Mouse (Mus musculus) thymus, postnatal 36 days (tissue): ENCODE data around the gene Psmg4.

Experiments
- DNase-seq, 2 experiments: peaks; one replicate each; pipeline ENCODE4 v3.0.0; 2022; ENCODE audit warnings: mixed read lengths in 2 of 2

Gene Psmg4

DNA sequence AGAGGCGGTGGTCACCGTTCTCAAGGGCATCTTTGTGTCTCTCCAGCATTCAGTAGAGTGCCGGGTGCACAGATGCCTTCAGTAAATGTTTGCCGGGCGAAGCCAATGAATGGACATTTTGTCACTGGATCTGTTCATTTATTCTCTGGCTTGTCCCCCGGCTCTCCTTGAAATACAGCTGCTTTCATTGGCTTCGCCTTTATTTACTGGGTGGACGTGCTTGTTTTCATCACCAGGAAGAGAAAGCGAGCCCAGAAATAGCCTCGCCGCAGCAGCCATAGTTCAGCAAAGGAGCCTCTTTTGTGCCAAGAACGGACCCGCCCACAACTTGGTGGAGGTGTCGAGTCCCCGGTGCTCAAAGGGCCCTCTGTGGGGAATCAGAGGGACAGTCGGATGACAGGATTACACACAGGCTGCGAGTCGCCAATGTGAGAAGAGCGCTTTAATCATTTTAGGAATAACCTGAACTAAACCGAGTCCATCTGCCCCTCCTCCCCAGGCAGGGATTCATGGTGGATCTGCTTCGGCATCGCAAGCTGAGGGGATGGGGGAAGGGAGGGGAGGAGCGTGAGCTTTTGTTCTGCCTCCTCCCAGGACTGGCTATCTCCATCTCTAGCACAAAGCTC, 13.9 kb upstream of the Psmg4 start:
- DNase-seq = peak; percentile 57

DNA sequence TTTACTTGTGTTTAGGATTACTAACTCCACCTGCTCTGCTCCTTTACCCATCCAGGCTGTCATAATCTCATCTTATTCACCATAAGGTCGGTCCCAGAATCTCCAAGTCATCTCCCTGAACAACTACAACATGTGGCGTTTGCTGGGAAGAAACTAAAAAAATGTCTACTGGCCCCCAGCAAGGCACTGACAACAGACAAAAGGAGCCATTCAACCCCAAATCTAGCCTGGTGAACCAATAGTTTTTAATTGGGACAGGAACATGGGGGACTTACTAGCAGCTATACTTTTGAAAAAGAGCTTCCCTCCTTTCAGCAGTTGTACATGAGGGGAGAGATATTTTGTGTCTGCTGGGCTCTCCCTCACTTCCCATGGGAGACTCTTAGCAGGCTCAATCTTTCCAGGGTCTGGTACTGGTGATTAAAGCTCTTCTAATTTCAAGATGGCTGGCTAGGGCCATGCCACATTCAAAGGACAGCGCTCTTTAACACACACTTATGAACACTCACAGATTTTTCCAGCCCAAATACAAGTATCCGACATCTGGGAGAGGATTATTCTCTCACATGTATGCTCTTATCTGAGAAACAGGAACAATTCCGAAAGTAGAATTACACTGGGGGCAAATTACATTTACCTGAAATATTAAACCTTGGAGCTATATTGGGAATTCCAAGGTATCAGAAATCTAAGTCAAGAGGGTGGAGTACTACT, 13.1 kb upstream of the Psmg4 start:
- no peak for DNase-seq

DNA sequence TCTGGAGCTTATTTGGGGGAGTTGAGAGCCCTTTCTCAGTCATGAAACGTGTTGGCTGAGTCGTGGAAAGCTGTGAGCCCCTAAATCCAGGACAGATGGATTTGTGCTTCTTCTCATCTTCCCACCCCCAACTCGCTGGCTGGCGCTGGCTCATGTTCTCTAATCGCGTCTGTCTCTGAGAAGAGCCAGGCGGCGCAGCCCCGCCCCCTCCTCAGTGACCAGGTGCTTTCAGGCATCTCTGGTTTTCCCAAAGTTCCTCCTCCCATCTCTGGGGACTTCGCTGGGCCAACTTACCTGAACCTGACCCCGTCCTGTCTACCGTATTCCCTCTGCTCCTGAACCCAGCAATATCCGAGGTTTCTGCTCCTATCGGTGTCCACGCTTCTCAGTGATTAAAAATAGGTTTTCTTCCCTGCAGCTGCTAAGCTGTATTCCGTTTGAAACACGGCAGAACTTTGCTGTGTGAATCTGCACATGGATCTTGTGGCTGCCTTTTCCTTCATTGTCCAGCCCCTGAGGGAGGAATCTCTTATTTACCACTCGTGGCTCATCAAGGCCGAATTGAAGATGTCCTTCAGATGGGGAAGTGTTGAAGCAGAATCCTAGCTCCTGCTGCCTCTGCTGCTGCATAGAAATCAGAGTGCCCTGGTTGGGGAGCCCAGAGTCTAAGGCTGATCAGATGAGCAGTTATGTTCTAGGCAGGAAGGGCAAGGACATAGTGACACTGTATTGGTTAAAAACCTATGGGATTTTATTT, 12.3 kb upstream of the Psmg4 start:
- DNase-seq = no peak

DNA sequence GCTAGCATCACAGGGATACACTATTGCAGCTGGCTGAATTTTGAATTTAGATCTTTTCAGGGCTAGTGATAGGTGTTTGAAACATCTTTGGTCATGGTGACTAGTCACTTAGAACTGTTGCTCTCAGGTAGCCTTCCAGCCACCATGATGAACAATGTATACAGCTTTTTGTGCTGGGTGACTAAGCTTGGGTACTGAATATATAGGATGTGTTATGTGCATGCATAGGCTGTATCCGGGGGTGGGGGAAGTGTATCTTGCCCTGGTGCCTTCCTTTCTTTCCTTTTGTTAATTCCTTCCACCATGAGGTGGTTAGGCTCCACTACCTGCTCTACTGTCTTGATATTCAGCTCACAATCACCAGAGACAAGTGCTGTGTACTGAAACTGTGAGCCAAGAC, 11.3 kb upstream of the Psmg4 start:
- DNase-seq = no peak

DNA sequence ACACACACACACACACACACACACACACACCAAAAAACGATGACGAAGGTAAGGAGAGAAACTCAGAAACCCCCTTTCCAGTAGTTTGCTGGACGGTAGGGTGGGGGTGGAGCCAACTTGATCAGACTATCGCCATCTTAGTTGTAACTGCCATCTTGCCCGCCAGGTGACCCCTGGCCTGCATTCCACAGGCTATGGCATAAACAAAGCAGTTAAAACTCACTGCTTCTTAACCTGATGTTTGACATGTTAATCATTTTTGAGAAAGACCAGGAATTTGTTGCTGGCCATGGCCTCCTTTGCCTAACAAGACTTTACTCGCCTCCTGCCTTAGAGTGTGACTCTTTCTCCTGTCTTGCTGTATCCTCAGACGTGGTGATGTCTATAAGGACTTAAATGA, 10.1 kb upstream of the Psmg4 start:
- DNase-seq = no peak

DNA sequence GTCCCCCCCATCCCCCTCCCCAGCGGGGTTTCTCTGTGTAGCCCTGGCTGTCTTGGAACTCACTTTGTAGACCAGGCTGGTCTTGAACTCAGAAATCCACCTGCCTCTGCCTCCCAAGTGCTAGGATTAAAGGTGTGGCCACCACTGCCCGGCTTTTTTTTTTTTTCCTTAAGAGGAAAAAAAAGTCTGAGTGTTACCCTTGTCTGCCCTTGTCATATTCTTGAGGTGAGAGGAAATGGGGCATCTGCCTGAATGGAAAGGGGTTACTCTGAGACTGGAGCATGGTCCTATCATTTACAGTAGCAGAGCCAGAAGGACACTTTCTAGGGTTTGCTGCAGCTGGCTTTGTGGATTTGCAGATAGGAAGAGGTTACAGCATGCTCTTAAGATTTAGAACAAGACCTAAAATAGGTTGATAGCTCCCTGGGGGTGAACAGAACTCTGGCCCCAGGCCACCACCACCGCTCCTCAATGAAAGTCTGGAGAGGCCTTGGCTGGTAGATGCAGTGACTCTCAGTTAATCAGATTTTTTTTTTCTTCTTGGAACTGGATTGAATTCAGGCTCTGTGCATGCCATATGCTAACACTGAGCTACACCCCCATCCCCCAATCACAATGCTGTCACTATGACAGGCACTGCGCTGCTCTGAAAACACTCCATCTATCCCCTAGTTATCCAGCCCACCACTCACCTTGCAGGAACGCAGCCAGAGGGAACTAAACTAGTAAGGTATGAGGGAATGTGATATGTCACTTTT, 9.3 kb upstream of the Psmg4 start:
- DNase-seq = no peak

DNA sequence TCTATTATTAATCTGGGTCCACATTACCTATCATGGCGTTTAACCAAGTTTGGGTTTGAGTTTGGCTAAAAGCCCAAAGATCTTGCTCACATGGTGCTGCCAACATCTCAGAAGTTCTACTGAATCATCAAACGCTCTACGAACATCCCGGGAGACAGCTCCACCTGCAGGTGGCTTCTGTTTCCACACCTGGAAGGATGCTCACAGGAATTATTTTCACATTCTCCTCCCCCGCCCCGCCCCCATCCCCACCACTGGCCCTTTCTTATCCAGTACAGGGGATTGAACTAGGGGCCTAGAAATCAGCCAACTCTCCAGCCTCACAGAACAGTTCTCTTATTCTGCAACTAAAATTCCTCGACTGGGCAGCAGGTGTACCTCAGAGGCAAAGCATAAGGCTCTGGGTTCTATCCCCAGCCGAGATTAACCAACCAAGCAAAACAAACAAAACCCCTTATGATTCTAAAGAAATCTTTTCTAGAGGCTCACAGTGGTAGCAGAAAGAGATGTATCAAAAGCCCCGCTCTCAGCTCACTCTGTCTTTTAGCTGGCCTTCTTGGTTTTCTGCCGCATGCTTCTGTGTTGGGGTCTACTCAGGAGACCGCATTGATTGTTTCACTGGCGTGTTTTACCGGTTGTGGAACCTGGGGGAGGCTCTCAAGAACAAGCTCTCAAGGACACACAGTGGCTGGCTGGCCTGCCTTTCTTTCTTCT, 8.4 kb upstream of the Psmg4 start:
- peak; percentile 81 to 82 for DNase-seq

DNA sequence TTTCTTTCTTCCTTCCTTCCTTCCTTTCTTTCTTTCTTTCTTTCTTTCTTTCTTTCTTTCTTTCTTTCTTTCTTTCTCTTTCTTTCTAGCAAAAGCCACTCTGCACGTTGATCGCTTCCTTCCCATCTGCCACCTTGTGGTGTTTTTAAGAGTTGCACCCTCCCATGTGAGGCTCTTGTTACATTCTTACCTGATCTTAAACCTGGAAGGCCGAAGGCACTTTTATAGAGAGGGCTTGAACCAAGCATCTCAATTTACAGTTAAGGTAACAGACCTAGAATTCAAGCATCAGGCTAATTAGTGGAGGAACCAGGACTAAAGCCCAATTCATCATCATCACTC, 7.9 kb upstream of the Psmg4 start:
- peak; percentile 58 to 67 for DNase-seq

DNA sequence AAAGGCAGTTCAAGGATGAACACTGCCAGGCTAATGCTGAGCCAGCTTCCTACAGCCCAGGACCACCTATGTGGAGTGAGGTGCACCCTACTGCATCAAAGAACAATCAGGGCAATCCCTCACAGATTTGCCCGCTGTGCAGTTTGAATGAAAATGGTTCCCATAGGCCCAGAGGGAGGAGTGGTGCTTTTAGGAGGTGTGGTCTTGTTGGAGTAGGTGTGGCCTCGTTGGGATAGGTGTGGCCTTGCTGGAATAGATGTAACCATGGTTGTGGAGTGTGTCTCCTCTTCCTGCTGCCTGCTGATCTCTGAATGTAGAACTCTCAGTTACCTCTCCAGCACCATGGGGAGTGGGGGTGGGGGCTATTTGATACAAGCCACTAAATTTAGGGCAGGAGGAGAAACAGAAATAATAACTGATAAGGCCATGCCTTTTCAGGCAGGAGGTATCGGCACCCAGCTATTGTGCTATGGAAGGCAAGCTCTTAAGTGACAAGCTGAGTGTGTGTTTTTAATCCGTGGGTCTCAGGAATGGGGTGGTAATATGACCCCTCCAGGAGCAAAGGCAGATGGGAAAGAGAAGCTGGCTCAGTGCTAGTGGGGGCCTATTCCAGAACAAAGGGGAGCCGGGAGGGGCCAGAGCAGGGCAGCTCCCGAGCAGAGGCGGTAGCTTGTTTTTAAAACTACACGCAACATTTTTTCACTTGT, 6.5 kb upstream of the Psmg4 start:
- no peak for DNase-seq

DNA sequence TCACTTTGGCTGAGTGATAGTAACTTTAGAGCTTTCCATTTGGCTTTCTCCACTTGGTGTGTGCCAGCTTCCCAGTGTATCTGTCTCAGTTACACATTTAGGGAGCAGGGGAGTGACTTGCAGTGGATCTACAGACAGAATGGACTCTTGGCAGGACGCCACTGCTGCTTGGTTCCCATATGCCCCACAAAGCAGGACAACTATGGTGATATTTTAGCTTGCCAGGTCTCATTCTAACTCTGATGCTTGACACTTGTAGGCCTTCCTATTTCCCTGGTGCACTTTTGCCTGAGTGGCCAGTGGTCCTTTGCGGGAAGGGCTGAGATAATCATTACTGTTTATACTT, 6.0 kb upstream of the Psmg4 start:
- DNase-seq = no peak

DNA sequence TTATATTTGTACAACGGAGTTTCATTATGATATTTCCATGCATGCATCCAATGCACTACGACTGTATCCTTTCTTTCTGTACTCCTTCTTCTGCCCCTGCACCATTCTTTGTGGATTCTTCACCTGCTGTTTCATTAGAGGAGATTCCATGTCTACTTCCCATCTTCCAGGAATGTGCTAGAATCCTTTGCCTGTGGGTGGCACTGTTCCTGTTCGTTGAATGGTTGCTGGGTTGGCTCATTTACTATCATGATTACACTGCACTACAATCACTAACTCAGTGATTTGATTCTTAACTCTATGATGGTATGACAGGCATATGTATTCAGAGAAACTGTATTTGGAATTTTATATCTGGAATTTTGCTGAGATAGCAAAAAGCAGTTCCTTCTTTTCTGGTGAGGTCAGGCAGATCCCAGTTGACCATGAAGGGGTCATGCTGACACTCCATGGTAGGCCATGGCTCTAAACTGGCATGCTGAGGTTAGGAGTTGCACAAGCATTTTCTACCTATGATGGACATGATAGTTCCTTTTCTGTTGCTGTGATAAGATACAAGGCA, 5.1 kb upstream of the Psmg4 start:
- no peak for DNase-seq

DNA sequence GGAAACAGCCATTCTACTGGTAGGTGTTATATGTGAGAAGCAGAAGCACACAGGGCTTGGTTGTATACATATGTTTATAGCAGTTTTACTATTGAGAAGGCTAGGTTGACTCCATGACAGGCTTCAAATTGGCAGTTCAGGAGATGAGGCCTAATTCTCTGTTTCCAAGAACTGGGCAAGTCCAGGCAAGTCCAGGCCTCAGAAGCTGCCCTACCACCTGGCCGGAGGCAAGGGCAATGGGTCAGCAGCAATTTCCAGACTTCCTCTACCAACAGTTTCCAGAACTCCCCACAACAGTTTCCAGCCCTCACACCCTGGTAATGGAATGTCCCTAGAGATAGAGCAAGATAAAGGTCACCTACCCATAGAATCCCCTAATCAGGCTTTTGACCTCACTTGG, 2.8 kb upstream of the Psmg4 start:
- DNase-seq = no peak

DNA sequence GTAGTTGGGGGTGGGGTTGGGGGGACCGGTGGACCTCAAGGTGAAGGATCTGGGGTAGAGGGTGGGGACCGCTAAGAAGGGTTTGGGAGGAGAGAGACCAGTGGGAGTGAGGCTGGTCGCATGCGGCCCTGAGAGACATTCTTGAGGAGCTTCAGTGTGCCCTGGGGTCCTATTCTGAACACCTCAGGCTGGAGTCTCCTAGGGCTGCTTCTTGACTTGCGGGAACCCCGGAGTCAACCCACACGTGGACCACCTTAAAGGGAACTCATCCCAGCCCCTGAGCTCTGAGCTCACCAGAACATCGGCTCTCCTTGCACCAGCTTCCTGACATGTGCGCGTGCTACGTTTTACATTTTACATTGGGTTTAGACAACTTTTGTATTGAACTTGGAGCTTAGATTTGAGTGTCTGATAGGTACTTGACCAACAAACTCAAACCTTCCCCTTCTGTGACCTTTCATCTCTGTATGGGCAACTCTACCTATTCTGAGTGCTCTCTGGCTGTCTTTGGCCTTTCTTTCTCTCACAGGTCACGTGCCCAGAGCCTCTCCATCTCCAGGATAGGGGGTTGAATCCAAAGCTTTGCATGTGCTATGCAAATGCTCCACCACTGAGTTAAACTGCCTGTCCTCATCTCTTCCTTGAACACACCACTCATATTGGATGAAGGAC, 676 bp downstream of the Psmg4 start:
- no peak for DNase-seq

DNA sequence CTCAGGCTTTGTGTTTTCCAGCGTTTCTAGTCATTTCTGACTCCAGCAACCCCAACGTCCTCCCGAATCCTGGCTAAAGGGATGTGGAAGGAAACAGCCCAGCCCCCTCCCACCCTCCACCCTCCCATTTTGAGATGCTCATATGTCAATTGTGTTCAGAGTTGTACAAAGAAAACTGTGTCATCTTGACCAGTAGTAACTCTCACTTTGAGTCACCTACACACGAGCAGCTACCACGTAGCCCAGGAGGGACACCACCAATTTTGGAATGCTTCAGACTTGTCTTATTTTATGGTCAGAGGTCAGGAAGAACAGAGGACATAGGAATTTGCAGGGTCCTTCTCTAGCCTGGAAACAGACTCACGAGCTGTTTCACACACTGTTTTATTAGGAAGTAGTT, 11.3 kb downstream of the Psmg4 start:
- no peak for DNase-seq

DNA sequence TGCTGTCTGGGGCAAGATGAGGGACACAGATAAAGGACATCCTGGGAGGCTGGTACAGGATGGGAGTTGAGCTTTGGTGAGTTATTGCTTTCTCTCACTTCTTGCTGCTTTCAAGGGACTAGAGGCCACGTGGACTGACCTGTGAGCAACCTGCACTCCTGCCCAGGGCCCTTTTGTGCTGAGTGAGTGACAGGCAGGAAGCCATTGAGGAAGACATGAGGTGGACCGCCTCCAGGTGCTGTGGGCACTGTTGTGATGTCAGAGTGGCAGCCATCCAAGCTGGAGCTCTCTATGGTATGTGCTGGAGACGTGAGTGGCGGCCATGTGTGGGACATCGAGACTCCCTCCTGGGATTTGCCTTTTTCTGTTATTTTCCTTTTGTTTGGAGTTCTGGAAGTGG, 18.9 kb downstream of the Psmg4 start:
- DNase-seq = no peak

DNA sequence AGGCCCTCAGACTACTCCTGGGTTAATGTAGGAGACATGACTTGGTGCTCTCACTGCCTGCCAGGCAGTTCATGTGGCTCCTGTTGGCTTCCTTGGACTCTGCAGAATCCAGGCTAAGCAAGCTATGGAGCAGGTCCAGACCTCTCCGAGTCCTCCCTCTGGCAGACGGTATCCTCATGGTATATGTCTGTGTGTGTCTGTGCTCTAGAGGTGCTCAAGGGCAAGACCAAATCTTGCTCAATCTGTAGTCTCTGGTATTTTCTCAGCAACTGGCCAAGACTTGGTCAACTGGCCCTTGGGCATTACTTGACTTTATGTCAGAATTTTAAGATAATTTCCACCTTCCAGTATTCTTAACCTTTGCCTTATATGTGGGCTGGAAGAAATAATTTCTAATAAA, 22.6 kb downstream of the Psmg4 start:
- DNase-seq = no peak

DNA sequence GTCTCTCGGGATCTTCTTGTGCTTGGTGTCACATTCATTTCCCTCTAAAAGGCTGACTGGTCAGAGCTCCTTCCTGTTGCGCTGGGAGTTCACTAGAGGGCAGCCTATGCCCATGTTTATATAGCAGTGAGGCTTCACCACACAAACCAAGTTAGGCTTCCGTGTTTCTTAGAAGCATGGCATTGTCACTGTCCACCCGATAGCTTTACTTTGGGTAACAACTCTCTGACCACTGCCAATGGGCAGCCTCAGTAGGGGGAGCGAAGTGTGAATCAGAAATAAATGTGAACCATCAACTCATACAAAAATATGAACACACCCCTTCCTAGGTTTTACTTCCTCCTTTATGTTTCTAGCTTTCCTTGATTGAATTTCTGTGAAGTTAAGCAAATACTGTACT, 24.8 kb downstream of the Psmg4 start:
- DNase-seq = peak; percentile 41 to 51

DNA sequence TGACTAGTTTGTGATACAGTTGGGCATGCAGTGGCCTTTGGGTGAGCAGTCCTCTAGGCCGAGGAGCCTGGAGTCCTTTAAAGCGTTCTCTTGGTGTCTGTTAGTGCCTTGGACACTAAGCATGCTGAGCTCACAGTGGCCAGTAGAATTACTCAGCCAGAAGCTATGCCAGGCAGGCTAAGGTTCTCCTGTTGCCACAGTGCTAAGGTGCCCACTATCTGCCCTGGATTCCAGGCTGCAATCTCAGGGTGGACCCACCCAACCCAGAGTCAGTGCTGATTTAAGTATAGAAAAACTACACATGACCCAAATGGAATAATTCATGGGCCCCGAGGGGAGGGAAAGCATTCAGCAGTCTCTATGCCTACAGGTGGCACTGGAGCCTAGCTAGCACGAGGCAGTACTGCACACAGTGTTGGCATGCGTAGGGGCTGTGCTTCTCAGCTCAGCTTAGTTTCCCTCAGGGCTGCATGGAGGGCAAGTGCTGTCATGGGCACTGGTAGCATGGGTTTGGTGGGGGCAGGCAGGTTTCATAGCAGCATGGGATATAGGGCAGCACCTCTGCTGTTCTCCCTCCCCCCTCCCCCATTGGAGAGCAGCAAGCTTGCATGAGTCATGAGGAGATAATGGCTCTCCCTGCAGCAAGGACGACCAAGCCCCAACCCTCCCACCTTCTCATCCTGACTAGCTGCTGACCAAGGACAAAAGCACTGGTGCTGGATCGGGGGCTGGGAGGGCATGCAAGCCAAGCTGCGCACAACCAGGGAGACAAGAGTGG, 29.8 kb downstream of the Psmg4 start:
- DNase-seq = no peak

DNA sequence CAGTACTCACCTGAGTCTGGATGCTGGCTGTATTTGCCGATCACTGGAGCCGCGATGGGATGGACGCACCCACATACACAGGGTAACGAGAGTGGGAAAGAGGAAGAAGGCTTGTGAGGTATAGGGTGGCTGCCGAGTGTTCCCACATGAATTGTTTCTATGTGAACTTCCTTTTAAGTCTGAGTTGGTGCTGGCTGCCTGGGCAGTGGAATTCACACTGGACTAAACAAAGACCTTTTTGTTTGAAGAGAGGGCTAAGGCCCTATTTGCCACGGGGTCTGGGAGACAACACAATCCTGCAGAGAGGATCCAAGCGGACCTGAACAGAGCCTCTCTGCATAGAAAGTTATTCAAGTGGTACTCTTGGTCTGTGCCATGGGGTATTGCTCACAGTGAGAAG, 30.6 kb downstream of the Psmg4 start:
- no peak for DNase-seq

DNA sequence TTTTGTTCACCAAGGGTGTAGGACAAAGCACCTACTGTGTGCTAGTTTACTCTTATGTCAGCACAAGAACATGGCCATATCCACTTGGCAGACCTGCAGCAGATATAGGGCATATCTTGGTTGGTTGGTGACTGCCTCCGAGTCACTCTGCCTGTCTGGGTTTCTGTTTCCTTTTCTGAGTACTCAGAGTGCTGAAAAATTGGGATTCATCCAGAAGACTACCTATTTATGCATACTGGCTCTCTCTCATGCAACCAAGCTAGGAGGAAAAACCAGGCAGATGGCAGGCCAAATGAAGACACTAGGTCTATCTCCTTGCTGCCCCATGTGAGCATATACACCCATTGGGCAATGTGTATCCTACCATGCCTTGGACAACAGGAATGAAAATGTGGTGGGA, 32.9 kb downstream of the Psmg4 start:
- DNase-seq = no peak

DNA sequence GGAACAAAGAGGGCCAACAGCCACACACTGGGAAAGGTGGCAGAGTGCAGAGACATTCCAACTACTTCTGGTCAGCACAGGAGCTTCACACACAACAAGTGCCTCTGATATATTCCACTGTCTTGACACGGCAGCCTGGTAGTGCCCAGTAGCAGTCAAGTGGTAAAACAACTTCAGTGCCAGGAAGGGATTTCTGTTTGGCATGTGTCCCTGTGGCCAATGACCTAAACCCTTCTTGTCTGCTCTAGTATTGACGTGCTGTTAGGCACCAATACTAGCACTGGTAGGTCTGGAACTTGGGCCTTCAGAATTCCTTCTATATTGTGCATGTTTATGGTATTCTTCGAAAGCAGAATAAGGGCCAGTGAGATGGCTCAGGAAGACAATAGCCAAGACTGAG, 42.5 kb downstream of the Psmg4 start:
- no peak for DNase-seq
